Mouse (Mus musculus) right cerebral cortex, postnatal 14 days (tissue): ENCODE results near the gene Map2.
A peak's percentile ranks its signal among the peaks of the same experiment; 100 is the strongest.

ENCODE experiments used
- DNase-seq: peaks from one replicate; pipeline ENCODE4 v3.0.0; 2022

Gene Map2

GRCm38 (mm10) chr1:66395826-66396225 lies 220.8 kb downstream of the Map2 start:
- DNase-seq: no peak

GRCm38 (mm10) chr1:66401902-66402301 lies 226.8 kb downstream of the Map2 start:
- DNase-seq: no peak

- DNase-seq: no peak
Measured at GRCm38 (mm10) chr1:66407270-66407967, 232.3 kb downstream of the Map2 start.

GRCm38 (mm10) chr1:66418360-66418759 lies 243.3 kb downstream of the Map2 start:
- no peak for DNase-seq

GRCm38 (mm10) chr1:66426073-66426472 lies 251.0 kb downstream of the Map2 start:
- no peak for DNase-seq

- DNase-seq: no peak
Measured at GRCm38 (mm10) chr1:66430962-66431361, 255.9 kb downstream of the Map2 start.

- no peak for DNase-seq
Measured at GRCm38 (mm10) chr1:66431472-66431871, 256.4 kb downstream of the Map2 start.

GRCm38 (mm10) chr1:66438069-66438468 lies 263.0 kb downstream of the Map2 start:
- DNase-seq: no peak

GRCm38 (mm10) chr1:66442922-66443321 lies 267.8 kb downstream of the Map2 start:
- DNase-seq: no peak

GRCm38 (mm10) chr1:66449471-66449870 lies 274.4 kb downstream of the Map2 start:
- DNase-seq: no peak

- no peak for DNase-seq
Measured at GRCm38 (mm10) chr1:66456580-66456979, 281.5 kb downstream of the Map2 start.

- no peak for DNase-seq
Measured at GRCm38 (mm10) chr1:66457747-66458146, 282.7 kb downstream of the Map2 start.

- no peak for DNase-seq
Measured at GRCm38 (mm10) chr1:66459394-66459793, 284.3 kb downstream of the Map2 start.

- DNase-seq: no peak
Measured at GRCm38 (mm10) chr1:66460850-66461249, 285.8 kb downstream of the Map2 start.

GRCm38 (mm10) chr1:66467821-66468703 lies 293.0 kb downstream of the Map2 start, which contains the start of gene Unc80:
Unc80 (plus strand) TSS chr1:66468367.
- DNase-seq: peak; percentile 73

GRCm38 (mm10) chr1:66468704-66469020 lies 293.6 kb downstream of the Map2 start:
- no peak for DNase-seq

- no peak for DNase-seq
Measured at GRCm38 (mm10) chr1:66482751-66483150, 307.7 kb downstream of the Map2 start.
